Mouse (Mus musculus) small intestine, adult 2 months (tissue): ENCODE data around the gene Tmie.

Experiments used
- CTCF ChIP-seq: fragments of 200-500 bp; IDR thresholded peaks from 2 replicates; pipeline ENCODE4 v1.5.1; 2012; ENCODE audit warnings: low read depth, mild to moderate bottlenecking, control low read depth, inconsistent platforms, low read length, moderate library complexity, mixed read lengths; ENCODE audit not compliant: insufficient replicate concordance, insufficient read length; ENCODE audit errors: extremely low read depth
- POLR2A ChIP-seq: fragments of 200-500 bp; IDR thresholded peaks from 2 replicates; pipeline ENCODE4 v1.6.1; 2012; ENCODE audit warnings: low read depth, mild to moderate bottlenecking, control low read depth, inconsistent platforms, low read length, moderate library complexity

DNA sequence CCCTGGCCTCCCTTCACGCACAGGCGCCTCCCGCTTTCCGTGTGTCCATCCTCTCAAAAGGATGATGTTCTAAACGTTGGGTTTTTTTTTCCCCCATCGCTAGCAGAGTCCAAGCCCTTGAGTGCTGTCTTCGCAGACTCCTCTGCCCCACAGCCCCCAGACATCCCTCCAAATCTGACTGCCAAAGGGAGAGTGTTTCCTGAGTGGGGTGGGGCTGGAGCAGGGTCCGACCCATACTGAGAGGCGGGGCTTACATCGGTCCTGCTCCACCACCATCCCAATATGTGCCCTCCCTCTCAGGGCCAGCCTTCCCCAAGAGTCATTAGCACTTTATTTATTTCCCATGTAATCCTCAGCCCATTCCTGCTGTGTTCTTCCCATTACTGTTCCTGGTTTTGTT lies 45.0 kb downstream of the Tmie start:
- TF ChIP-seq CTCF = no peak
- no peak for TF ChIP-seq POLR2A
